Mouse (Mus musculus) heart, postnatal 10 days (tissue): ENCODE data around the gene Gm2237. TPM values are rescaled to one million over a fixed set of nuclear protein-coding genes. Genes with fewer than 3 reads are reported as not detected.
"Not testable (repeated sequence)": the region's sequence is repeated elsewhere in the genome, so short reads cannot be mapped to it uniquely, and the experiment has no call there.

Experiments
- DNase-seq, 2 experiments: peaks; one replicate each; pipeline ENCODE4 v3.0.0; 2021
- intact Hi-C: fragments of 180-260 bp; cut with DNase I; formaldehyde crosslinking; loops from one replicate; pipeline ENCODE4 v1.15.1; 2025
- total RNA-seq, 2 experiments: library from RNA; stranded (reverse); gene quantifications; 2 replicates each; pipeline ENCODE4 v1.2.3; 2021

Gene Gm2237
- total RNA-seq: 1 to 10 TPM; 1.7 to 1.8 TPM

DNA sequence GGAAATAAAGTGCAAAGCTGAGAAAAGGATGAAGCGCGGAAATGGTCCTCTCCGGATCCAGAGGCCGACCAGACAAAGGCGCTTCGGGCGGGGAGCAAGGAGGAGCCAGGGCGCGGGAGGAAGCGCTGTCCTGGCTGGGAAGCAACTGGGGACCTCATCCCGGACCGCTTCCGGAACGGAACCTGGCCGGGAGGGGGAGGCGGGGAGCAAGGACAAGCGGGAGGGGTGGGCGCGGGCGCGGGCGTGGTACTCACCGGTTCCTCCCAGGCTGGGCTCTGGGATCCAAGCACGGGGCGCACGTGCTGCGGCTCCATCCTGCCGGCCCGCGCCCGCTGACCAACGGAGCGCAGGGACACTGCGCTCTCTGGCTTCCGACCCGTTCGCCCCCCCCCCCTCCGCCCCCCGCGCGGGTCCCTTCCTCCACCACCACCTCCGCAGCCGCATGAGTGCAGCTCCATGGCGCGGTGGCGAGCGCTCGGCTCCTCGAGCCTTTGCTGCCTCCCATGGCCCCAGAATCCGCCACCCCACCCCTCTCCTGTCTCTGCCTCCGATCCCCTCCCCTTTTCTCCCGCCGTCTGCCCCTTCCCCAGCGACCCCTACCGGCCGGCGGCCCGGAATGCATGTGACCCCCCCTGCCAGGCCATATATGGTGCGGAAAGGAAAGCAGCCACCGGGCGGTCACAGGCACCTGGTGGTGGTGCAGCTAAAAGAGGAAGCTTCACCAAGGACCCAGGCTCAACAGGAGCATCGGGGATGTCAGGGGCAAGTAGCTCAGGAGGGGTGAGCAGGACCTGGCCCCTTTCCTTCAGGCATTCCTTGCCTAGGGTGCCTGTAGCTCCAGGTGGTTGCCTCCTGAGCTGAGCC is at the start of gene Gm2237:
TSS of gene Gm2237 (minus strand) at position 332 of the 864 bp plus-strand sequence.
- intact Hi-C loops: not testable (repeated sequence)
- peak; percentile 42 to 48 for DNase-seq

- intact Hi-C loops, DNase-seq: not testable (repeated sequence)
These were observed 17.5 kb upstream of the Gm2237 start, which contains the start of gene Gm5458 for GRCm38 (mm10) chr14:19602481-19602880. Gene Gm5458, minus strand, starts transcription at chr14:19602581.

GRCm38 (mm10) chr14:19549863-19550262 is 35.1 kb downstream of the Gm2237 start, which contains the start of gene Gm2244:
Gene Gm2244, minus strand, starts transcription at chr14:19549963.
- intact Hi-C loops, DNase-seq: not testable (repeated sequence)

Other genes with a start within 250 kb of the Gm2237 start
- not detected for gene Gm21738, start 166.2 kb downstream of the Gm2237 start, total RNA-seq
- not detected for gene Gm2244, start 35.2 kb downstream of the Gm2237 start, total RNA-seq
- gene Gm5458, start 17.4 kb upstream of the Gm2237 start, total RNA-seq: not detected
- gene Nid2, start 166.1 kb upstream of the Gm2237 start, total RNA-seq: 100 to 1,000 TPM; 109 to 116 TPM
- gene Rtraf, start 238.7 kb upstream of the Gm2237 start, total RNA-seq: 10 to 100 TPM; 75.5 to 77.7 TPM